Mouse (Mus musculus): ENCODE results near the gene Gjd3.

Gene Gjd3

DNA sequence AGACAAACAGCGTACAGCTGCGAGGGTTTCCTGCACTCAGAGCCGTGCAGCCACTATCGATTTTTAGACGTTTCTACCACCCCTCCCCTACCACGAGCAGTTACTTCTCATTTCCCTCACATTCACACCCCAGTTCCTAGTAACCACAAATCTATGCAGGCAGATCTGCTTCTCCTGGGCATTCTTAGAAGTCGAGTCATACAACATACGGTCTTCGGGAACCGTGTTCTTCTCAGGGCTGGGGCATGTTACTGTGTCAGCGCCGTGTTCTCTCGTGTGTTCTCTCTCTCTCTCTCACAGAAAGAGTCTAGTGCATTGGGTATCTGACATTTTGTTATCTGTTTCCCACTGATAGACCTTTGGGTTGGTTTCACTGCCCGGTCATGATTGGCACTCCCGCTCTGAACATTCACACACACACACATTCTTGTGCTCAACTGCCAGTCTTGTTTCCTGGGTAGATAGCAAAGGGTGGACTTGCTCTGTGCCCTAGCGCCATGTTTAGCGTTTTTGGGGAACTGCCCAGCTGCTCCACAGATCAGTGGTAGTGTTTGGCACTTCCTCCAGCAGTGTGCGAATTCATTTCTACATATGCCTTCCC, 34.7 kb downstream of the Gjd3 start:
- DNase-seq (ENCODE audit: low read depth, low spot score): no peak

DNA sequence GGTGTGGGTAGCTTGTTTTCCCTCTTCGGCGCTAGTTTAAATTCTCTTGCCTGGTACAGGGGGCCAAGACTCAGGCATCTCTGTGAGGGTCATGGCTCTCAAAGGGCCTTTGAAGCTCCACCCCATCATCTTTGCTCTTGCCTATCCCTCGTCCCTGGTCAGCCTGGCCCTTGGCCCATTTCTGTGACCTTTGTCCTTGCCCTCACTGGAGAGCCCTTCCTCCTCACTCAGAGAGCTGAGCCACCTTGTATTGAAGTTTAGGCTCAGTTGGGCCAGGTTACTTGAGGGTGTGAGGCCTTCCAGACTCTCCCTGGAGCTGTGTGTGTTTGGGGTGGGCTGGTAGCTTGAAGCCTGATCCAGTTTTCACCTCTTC, 37.2 kb downstream of the Gjd3 start:
- DNase-seq (ENCODE audit: low read depth, low spot score): no peak

DNA sequence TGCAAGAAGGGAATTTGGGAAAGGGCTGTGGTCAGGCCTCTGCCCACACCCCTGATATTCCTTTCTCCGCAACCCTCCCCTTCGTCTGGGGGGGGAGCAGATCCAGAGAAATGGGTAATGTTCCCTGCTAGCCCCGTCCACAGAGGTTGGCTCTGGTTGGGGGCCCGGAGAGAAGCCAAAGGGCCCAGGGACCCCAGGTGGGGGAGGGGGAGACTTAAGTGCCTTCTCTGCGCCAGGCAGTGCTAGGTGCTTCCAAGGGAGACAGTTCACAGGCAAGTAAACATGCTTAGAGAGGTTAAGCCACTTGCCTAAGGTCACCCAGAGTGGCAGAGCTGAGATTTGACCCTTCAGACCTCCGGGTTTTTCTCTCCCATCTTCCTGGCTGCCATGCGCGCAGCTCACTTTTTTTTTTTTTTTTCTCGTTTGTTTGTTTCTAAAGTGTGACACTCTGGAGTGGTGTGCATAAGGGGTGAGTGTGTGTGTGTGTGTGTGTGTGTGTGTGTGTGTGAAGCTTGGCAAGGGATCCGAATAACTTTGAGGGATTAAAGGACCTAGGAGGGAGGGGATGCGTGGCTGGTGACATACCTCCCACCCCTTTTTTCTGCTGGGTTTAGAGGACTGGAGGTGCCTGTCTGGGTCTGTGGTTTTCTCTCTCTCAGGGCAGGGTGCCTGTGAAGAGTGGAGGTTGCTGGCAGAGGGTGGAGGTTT, 37.8 kb downstream of the Gjd3 start:
- DNase-seq (ENCODE audit: low read depth, low spot score): no peak

DNA sequence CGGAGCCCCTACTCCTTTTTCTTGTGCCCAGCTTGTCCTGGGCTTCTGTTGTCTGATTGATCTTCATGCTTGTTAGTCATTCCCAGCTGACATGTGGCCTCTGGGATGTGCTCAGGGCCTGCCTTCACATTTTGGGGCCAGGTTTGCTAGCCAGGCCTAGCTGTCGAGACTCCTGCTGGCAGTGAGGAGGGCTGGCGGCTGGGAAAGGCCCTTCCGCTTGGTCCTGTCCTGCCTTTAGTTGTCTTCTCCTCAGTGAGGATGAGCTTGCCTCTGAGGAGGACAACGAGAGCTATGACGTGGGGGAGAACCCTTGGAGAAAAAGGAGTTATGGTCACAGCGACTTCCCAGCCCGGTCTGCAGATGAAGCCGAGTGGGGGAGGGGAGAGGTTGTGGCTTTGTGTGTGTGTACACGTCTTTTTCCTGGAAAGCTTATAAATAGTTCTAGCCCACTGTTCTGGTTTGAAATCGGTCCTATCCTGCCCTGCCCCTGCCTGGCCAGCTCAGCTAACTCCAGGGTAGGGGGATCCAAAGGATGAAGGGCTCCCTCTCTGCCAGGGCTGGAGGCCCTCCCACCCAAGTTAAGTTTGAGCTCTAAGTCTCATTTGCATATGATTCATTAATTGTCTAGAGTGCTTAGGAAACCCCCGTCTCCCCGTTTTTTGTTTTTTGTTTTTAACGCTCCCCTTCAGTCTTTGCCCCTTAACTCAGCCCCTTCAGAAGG, 38.9 kb downstream of the Gjd3 start:
- DNase-seq (ENCODE audit: low read depth, low spot score): no peak

DNA sequence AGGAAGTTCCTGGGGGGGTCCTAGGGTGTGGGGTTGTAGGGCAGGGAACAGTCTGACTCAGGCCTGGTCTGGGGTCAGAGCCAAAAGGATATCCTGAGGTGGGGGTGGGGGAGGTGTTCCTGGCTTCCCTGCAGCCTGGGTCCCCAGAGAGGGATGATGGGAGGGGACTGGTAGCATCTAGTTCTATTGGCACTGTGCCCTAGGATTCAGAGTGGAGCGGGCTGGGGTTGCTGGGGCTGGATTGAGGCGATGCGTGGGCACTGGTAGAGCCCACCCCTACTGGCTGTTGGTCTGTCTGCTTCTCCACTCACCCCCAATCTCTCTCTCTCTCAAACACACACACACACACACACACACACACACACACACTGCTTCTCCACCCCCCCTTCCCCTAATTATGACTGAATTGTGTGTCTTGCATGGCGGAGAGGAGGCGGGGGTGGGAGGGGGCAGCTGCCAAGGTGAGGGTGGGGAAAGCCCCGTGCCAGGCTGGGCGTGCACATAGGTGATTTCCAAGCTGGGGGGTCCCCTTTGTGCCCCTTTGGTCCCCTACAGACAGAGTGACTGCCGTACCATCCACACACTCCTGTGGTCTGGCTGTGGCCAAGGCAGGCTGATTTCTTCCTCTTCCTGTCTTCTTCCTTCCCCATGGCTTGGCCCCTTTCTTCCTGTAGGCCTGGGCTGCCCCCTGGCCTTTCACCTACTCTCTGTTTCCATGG, 39.7 kb downstream of the Gjd3 start:
- DNase-seq (ENCODE audit: low read depth, low spot score): no peak

DNA sequence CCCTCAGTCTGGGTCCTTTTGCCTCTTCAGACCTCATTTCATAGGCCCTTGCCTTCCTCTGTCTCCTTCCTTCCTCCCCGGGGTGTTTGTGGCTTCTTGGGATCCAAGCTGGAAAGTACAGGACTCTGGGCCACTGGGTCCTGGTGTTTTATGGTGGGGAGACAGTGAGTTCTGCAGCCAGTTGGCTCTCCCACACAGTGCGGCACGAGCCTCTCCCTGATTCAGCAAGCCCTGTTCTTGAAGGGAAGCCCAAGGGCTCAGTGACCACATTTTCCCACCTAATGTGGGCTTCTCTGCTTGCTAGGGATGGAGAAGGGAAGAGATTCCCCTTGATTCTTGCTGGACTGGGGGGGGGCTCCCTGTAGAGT, 40.3 kb downstream of the Gjd3 start:
- DNase-seq (ENCODE audit: low read depth, low spot score): no peak

DNA sequence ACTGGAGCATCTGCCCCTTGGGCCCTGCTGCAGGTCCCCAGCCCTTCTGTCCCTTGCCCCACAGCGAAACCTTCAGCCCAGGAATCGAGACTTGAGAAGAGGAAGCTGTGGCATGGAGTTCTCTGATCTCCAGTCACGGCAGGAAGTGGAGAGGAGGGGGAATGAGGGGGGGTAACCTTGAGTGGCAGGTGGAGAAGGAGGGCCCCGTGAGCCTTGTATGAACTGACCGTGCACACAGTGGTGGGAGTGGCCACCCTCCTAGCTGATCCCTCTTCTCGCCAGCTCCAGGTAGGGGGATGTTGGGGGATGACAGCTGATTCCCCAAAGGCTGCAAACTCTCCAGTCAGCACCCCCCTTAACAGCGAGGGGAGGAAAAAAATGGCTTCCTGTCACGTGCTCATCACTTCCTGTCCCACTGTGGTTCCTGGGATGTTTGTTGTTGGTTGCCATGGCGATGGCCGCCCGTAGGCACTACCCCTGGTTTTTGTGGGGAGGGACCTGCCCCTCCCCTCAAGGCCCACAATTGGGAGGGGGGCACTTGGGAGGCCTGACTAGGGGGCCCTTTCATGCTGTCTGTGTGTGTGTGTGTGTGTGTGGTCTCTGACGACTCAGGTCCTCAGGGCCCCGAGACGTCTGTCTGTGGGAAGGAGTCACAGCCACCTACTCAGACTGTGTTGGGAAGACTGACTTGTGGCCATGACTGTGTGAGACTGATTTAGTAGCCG, 40.8 kb downstream of the Gjd3 start:
- no peak for DNase-seq (ENCODE audit: low read depth, low spot score)

DNA sequence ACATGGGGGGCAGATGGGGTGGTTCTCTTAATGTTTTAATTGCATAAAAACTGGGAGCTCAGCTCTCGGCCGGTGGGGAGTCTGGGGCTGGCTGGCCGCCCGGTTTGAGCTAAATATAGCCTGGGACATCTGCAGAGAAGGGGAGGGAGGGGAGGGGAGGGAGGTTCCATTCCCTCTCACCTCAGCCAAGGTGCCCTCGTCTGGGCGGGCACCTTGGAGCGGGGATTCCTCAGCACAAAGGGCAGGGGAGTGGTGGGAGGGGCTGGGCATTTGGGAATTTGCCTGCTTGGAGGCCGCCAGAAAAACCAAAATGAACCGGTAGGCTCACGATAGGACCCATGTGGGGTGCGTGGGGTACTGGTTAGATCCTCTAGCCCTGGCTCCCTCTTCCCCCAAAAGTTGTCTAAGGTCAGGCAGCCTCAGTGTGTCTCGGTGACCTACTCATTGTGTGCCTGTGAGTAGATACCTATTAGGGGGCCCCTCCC, 41.4 kb downstream of the Gjd3 start:
- DNase-seq (ENCODE audit: low read depth, low spot score): no peak

DNA sequence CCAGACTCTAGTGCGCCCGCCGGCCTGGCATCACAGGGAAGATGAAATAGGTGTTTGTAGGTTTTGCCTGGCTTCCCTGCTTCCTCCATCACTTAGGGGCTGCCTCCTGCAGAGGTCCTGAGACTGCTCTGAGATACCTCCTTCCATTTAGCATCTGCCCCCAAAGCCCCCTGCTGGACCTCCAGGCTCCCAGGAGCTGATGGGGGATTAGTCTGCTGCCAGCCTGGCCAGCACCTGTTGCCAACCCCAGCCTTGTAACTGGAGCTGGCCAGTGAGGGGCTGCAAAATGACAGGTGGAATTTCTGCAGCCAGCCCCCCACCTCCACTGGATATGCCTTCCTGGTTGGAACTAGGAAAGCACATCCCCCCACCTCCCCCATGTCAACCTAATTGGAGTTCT, 42.0 kb downstream of the Gjd3 start:
- DNase-seq (ENCODE audit: low read depth, low spot score): no peak

DNA sequence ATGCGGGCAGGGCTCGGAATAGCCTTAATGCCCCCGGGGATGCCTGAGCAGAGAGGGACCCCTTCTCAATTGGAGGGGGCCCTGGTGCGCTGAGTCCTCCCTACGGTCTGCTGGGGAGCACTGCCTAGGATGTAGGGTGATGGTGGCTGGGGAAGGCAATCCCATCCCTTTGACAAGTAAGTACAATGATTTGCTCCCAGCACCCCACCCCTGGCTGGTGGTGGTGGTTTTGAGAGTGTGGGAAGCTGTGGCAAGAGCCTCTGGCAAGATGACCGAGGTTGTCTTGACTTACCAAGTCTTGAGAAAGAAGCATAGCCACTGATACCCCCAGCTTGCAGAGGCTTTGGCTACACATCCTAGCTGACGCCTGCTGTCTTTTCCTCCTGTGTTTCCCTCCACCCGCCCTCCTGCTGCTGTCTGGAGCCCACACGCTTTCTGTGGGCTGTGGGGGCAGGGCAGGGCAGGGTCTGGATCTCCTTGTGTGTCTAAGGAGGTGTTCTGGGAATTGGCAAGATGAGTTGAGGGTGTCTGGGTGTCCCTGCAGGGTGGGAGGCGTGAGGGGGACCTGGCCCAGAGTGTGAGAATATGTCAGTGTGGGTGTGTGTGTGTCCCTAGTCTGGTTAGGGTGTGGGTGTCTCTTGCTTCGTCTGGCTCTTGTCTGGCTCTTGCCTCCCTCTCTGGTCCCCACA, 42.7 kb downstream of the Gjd3 start:
- no peak for DNase-seq (ENCODE audit: low read depth, low spot score)

DNA sequence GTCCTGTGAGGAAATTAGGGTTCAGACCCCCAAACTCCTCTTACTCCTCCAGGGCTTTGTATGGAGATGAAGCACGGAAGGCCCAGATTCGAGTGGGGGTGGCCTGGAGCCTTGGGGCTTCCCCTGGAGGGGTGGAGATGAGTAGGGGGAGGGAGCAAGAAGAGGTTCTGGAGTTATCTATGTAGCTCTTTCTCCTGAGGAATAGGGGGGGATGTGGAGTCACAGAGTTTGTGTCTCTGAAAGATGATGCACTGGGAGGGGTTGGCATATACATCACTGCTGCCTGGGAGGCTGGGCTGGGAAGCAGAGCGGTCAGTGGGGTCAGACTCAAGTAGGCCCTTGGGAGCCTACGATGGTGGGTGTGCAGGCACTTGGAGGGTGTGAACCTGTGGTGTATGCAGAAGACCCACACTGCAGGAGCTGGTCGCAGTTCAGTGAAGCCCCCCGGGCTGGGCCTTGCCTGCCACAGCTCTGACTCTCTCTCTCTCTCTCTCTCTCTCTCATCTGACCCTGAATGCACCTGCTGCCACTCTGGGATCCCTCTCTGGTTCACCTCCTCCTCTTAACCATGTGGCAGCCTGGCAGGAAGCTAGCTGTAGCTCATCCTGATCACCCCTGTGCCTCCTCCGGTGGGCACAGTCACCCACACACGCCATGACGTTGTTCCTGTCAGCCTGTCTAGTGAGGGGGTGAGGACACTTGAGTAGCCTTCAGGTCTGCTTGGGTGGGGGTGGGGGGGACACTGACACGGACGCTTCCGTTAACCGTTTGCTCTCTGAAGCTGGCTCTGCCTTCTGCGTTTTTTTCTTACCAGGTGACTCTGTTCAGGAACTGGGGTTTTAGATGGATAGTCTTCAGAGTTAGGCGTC, 43.5 kb downstream of the Gjd3 start:
- DNase-seq (ENCODE audit: low read depth, low spot score): no peak

DNA sequence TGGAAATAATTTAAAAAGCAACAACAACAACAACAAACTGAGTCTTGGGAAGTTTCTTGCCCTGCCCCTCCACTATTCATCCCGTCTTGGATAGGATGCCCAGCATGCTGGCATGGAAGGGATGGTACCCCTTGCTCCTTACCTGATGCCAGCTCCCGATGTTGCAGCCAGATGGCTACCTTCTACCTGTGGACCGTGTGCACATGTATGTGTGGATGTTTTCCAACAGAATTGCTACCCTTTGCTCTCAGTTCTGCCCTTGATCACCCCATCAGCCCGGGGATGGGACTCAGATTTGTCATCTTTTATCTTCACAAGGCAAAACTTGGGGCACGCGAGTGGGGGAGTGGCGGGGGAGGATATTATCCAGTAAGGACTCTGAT, 44.1 kb downstream of the Gjd3 start:
- DNase-seq (ENCODE audit: low read depth, low spot score): no peak

DNA sequence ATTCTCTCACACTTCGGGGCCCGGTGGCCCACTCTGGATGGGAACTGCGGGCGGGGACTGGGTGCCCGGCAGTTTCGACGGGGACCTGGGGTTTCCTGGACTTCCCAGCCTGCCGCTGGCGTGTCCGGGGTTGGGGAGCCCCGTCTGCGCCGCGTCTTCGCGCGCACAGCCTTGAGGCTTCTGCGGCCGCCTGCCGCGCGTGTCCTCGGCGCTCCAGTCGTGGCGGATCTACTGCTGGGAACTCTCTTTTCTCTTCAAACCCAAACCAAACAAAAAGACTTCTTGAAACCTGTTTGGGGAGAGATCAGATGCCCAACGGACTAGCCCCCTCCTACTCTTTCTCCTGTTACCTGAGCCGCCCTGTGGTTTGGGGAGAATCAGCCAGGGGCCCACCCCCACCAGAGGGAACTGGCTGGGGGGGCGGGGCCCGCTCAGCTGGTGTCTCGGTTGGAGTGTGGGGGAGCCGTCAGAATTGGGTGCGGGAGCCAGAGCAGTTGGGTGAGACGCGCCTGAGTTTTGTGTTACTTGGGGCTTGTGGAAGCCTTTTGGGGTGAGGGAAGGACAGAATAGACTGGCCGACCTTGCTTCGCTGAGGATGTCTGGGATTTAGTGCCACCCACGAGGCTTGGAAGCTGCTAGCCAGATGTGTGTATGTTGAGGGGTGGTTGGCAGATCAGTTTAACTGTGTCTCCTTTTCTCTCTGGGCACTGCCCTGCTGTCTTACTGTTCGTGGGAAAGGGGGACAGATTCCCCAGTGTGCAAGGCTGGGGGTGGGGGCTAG, 44.7 kb downstream of the Gjd3 start:
- DNase-seq (ENCODE audit: low read depth, low spot score): no peak

DNA sequence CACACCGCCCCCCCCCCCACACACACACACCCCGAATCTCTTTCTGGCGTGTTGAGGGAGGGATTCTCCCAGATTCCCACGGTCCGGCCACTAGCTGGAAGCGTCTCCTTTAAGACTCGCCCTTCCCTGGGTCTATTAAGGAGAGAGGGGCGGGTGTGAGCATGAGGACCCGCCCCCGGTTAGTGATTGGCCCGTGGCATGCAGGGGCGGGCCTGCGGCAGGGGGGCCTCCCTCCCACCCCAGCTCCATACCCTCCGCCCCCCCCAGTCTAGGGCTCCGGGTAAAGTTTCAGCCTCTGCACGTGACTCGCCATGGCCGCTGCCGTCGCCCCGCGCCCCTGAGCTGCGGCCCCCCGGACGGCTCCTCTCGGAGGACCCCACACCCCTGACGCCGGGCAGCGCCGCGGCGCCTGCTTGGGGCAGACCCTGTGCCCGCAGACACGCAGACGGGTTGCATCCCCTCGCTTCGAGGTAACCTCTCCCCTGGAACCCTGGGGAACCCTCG, 45.4 kb downstream of the Gjd3 start:
- no peak for DNase-seq (ENCODE audit: low read depth, low spot score)

DNA sequence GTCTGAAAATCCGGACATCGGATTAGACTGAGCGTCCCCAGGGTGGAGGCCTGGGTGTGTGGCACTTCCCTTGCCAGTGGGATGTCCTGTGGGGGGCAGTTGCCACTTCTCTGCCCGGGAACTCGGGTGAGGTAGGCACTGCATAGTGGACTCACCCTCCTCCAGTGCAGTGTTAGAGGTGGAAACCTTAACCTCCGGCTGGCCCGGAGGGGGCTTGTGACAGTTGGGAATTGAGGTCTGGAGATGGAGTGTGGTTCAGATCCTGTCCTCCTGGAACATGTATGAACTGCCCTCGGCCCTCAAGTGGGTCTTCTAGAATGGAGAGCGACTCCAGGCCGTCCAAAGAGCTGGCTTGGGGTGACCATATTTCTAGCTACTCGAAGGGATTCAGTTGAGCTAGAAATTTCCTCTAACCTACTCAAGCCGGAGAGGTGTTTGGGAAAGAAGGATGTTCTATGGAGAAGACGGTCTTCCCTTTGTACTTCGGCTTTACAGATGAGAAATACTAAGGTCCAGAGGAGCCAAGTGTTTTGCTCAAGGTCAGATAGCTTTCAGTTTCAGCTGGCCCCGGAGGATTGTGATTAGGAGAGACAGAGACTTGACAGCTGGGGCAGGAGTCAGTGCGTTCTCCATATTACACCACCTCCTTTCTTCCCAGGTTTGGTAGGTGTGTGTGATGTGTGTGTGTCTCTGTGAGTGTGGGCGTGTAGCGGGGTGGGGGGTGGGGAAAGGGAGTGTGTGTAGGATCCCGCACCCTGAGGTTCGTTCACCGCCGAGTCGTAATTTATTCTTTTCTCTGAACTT, 46.0 kb downstream of the Gjd3 start:
- no peak for DNase-seq (ENCODE audit: low read depth, low spot score)

DNA sequence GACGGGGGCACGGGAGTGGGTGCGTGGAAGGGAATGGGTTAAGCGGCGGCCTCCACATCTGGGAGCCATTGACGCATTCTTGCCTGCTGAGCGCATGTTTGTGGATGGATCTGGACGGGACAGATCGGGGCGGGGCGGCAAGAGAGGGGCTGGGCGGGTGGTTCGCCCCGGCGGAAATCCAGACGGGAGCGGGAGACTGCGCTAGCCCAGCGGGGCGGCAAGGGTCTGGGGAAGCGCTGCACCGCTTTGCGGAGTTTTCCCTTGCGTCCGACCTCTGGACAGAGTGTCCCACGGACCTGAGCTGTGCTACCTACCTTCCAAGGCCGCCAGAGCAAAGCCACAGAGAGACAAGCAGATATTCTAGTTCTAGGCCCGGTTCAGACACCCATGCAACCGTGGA, 46.6 kb downstream of the Gjd3 start:
- no peak for DNase-seq (ENCODE audit: low read depth, low spot score)

DNA sequence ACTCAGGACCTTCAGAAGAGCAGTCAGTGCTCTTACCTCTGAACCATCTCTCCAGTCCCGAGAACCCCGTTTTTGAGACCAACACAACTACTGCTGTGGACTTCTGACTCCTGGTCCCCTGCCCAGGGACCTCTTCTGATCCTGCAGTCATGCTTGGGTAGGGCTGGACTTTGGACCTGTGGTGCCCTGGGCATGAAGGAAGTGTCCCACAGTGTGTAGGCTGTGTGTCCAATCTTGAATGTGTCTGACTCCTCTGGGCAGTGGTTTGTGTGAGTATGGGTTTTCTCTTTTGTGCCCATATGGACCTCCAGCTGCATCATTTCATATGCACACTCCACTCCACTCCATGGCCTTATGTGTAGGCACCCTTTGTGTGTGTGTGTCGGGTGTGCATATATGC, 47.7 kb downstream of the Gjd3 start:
- no peak for DNase-seq (ENCODE audit: low read depth, low spot score)

DNA sequence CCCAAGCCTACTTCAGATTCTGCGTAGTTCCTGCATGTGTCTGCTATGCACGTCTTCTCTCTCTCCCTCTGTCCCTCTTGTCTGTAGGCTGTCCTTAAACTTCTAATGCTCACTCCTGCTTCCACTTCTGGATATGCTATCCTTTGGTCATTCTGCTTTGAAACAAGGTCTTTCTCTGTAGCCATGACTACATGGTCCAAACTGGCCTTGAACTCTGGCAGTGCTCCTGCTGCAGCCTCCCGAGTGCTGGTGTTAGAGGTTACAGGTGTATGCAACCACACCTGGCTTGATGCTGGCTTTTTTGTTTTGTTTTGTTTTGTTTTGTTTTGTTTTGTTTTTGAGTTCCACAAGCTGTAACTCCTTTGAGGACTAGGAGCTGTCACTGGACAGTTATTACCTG, 48.4 kb downstream of the Gjd3 start:
- no peak for DNase-seq (ENCODE audit: low read depth, low spot score)

All from brain, embryonic 18.5 days (tissue).